Mouse (Mus musculus) limb, embryonic 12.5 days (tissue): ENCODE data around the gene Pnkd. TPM values are rescaled to one million over a fixed set of nuclear protein-coding genes. Genes with fewer than 3 reads are reported as not detected.
"Not testable (repeated sequence)": the region's sequence is repeated elsewhere in the genome, so short reads cannot be mapped to it uniquely, and the experiment has no call there.

ENCODE experiments used
- ATAC-seq: fragments of 200-750 bp; cut with Nextera tagmentation; 2 replicates; pipeline ENCODE4 v1.8.0; 2017; ENCODE audit warnings: low read depth, moderate TSS enrichment; ENCODE audit not compliant: insufficient number of reproducible peaks, insufficient read depth, low FRiP score, low TSS enrichment
- H3K27ac ChIP-seq: fragments of 300-500 bp; sonication (generic); 2 replicates; pipeline ENCODE4 v1.5.1; 2016; ENCODE audit warnings: mild to moderate bottlenecking, moderate library complexity
- H3K27me3 ChIP-seq: fragments of 300-500 bp; sonication (generic); 2 replicates; pipeline ENCODE4 v1.6.1; 2016; ENCODE audit warnings: mild to moderate bottlenecking, moderate library complexity
- H3K36me3 ChIP-seq: fragments of 300-500 bp; sonication (generic); 2 replicates; pipeline ENCODE4 v1.6.1; 2016; ENCODE audit warnings: mild to moderate bottlenecking, moderate library complexity
- H3K4me1 ChIP-seq: fragments of 300-500 bp; sonication (generic); replicated peaks from 2 replicates; pipeline ENCODE4 v1.6.1; 2016
- H3K4me2 ChIP-seq: fragments of 300-500 bp; sonication (generic); 2 replicates; pipeline ENCODE4 v1.6.1; 2016; ENCODE audit warnings: mild to moderate bottlenecking, moderate library complexity
- H3K4me3 ChIP-seq: fragments of 300-500 bp; sonication (generic); replicated peaks from 2 replicates; pipeline ENCODE4 v1.5.1; 2016; ENCODE audit warnings: mild to moderate bottlenecking
- H3K9ac ChIP-seq: fragments of 300-500 bp; sonication (generic); replicated peaks from 2 replicates; pipeline ENCODE4 v1.6.1; 2016; ENCODE audit warnings: mild to moderate bottlenecking, moderate library complexity
- H3K9me3 ChIP-seq: fragments of 300-500 bp; sonication (generic); 2 replicates; pipeline ENCODE4 v1.6.1; 2016; ENCODE audit warnings: mild to moderate bottlenecking, moderate library complexity
- WGBS: fragments of 180-500 bp; shearing (Covaris S2); methylation state at CpG from one replicate; pipeline ENCODE4 v1.1.7; 2016; 5-methylcytosine and 5-hydroxymethylcytosine counted together
- polyA plus RNA-seq: library from polyadenylated mRNA; unstranded; fragments of >200 nt; fragmentation: Nextera tagmentation; extraction: Ambion mirVana; gene quantifications from 2 replicates; pipeline ENCODE4 v1.2.1, GENCODE M21; 2016

The Pnkd gene
- polyA plus RNA-seq, 1 experiment from 2014 or later: 106 TPM

DNA sequence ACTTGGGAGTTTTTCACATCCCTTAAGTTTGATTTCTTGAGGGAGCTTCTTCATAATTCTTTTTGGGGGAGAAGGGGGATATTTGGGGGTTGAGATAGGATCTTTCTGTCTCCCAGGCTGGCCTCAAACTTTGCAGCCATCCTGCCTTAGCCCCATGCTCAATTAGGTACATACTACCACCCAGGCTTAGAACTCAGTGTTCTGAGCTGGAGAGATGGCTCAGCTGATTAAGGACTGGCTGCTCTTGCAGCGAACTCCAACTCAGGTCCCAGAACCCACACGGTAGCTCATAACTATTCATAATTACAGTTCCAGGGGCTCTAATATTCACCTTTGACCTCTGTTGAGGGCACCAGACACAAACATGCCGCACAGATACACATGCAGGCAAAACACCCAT lies 49.9 kb downstream of the Pnkd start:
- Histone ChIP-seq H3K9ac (no peak overlapping the region), H3K27me3 (no peaks in the 10 kb centered on the region), H3K36me3 (peaks cover 9% of the 10 kb centered on the region; the same call in 1 of the 2 replicates), H3K4me3 (no peak overlapping the region), H3K4me2 (no peak overlapping the region), H3K27ac (no peak overlapping the region), H3K9me3 (no peaks in the 10 kb centered on the region), H3K4me1 (peaks cover 33% of the 10 kb centered on the region)
- WGBS: 66% methylated on average over 3 of the region's 3 CpGs
- no peak for ATAC-seq

DNA sequence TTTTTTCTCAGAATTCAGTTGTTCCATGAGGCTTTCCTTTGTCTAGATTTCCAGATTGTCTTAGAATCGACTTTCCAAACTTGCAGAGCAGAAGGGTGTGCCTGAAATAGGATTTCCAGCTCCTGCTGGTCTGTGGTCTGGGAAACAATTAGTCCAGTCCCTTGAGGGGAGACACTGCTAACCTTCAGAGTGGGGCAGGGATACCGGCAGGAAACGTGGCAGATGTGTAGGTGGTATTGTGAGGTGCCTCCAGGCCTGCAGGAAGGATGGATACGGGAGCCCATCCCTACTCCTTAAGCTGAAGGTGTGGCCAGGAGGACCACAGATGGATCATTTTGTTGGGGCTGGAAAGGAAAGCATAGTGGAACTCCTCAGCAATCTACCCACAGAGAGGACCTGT lies 50.3 kb downstream of the Pnkd start:
- Histone ChIP-seq H3K27me3 (no peaks in the 10 kb centered on the region), H3K36me3 (peaks cover 9% of the 10 kb centered on the region; the same call in 1 of the 2 replicates), H3K4me3 (no peak overlapping the region), H3K4me1 (peaks cover 33% of the 10 kb centered on the region), H3K9me3 (no peaks in the 10 kb centered on the region), H3K4me2 (no peak overlapping the region), H3K9ac (no peak overlapping the region), H3K27ac (no peak overlapping the region)
- 57% methylated on average over 4 of the region's 4 CpGs for WGBS
- ATAC-seq: no peak

DNA sequence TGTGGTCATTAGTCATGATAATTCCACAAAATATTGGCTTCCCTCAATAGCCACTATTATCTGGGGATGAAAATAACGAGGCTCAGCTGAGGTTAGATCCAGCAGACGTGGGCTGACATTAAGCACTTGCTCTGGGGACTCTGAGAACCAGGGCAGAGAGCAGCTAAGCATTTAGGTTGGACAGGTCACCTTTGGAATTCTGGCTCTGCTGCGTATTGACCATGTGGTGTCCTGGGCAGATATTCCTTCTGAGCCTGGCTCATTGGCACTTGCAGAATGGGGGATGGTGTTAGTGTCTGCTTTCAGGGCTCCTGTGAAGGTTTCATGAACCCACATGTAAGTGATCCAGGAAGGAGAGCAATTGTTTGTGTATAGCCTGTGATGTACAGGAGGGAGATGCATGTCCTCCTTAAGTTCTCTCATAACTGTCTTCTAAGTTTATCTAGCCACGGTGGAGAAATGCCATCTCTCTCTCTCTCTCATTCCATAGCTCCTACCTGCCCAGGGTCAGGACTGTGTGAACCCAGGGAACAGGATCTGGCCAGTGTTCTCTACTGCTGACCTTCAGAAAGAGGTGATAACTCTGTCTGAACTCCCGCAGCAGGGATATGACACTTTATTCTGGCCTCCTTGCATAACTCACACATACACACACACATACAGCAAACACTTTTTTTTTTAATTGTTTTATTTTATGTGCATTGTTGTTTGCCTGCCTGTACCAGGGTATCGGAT lies 50.9 kb downstream of the Pnkd start:
- Histone ChIP-seq H3K4me2 (no peak overlapping the region), H3K9ac (no peak overlapping the region), H3K27ac (no peak overlapping the region), H3K4me1 (peaks cover 33% of the 10 kb centered on the region), H3K36me3 (peaks cover 9% of the 10 kb centered on the region; the same call in 1 of the 2 replicates), H3K9me3 (no peaks in the 10 kb centered on the region), H3K4me3 (no peak overlapping the region), H3K27me3 (no peaks in the 10 kb centered on the region)
- 75% methylated on average over 6 of the region's 6 CpGs for WGBS
- ATAC-seq: no peak

DNA sequence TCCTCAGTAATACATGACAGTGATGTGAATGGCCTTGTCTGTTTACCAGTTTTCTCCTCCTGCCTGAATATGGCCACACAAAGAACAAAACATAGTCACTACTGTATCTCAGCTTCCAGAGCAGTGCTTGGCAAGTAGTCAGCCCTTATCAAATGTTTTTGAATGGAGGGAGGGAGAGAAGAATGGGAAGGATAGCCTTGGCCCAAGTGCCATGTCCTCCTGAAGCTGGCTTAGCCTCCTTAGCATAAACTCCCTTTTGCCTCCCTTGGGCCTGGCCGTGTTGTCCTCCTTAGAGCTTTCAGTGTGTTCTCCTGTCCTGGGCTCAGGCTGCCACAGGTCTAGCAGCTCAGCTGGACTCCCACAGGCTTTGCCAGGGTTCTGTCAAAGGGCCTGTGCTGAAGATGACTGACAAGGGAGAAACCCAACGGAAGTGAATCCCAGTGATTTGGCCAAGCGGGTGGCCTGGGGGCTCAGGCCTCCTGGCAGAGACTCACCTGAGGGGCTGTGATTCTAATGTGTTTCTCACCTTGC lies 52.6 kb downstream of the Pnkd start:
- H3K36me3 ChIP-seq: peaks cover 9% of the 10 kb centered on the region; the same call in 1 of the 2 replicates
- peaks cover 27% of the 10 kb centered on the region for H3K4me1 ChIP-seq
- H3K27ac ChIP-seq: no peak overlapping the region
- WGBS: 71% methylated on average over 3 of the region's 3 CpGs
- no peak overlapping the region for H3K9ac ChIP-seq
- H3K4me2 ChIP-seq: no peak overlapping the region
- no peaks in the 10 kb centered on the region for H3K9me3 ChIP-seq
- H3K4me3 ChIP-seq: no peak overlapping the region
- no peak for ATAC-seq
- H3K27me3 ChIP-seq: no peaks in the 10 kb centered on the region

DNA sequence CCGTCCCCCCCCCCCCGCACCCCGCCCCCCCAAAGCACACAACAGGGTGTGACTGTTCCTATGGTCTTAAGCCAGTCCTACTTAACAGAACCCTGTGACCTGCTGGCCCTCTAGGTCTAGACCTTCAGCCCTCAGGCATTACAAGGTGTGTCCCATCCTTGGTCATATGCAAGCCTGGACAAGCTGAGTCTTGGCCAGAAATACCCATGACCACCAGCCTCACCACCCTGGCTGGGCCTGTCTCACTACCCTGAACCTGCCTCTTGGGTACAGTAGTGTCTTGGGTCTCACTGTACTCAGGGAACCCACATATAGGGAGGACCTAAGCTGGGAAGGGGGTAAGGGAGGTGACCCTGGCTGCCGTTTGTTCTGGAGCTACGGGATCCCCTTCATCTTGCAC lies 53.3 kb downstream of the Pnkd start:
- Histone ChIP-seq H3K4me2 (no peak overlapping the region), H3K4me1 (peaks cover 28% of the 10 kb centered on the region), H3K9me3 (no peaks in the 10 kb centered on the region), H3K27ac (no peak overlapping the region), H3K4me3 (no peak overlapping the region), H3K9ac (no peak overlapping the region), H3K36me3 (peaks cover 9% of the 10 kb centered on the region; the same call in 1 of the 2 replicates), H3K27me3 (no peaks in the 10 kb centered on the region)
- ATAC-seq: no peak
- WGBS: 87% methylated on average over 5 of the region's 5 CpGs

DNA sequence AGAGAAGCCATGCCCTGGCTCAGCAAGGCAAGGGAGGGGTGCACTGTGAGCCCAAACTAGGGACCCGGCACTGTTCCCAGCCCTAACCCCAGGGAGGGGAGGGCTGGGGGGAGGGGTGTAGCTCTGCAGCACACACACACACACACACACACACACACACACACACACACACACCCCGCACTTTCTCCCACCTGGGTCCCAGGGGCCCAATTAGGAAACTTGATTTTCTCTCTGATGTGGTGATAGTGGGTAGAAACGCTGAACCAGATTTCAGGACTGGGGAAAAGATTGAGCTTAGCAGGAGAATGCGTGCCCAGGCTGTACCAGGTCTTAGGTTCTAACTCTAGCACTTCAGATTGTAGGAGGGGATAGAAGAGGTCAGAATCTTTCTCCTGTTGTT lies 53.9 kb downstream of the Pnkd start:
- H3K9ac ChIP-seq: 0 out of 2 replicates have a peak overlapping the region, but pooled peaks have one; percentile 12
- peaks cover 23% of the 10 kb centered on the region for H3K4me1 ChIP-seq
- H3K36me3 ChIP-seq: peaks cover 9% of the 10 kb centered on the region; the same call in 1 of the 2 replicates
- WGBS: 67% methylated on average over 3 of the region's 4 CpGs
- no peak overlapping the region for H3K27ac ChIP-seq
- ATAC-seq: no peak
- H3K9me3 ChIP-seq: no peaks in the 10 kb centered on the region
- no peak overlapping the region for H3K4me3 ChIP-seq
- no peaks in the 10 kb centered on the region for H3K27me3 ChIP-seq
- H3K4me2 ChIP-seq: no peak overlapping the region

DNA sequence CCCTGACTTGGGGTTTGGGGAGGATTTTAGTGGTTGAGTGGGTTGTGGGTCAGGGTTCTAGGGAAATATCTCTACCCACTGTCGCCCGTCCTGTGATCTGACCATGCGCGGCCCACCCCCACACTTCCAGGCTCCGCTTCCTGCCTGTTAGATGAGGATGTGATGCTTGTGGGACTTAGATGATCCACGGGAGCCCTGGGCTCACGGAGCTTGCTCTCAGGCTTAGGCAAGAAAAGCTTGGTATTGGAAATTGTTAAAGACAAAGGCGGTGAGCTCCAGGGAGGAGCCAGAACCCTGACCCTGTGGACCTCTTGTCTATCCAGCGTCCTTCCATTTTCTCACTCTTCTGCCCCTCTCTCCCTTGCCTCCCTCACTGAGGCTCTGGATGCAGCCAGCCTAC lies 55.2 kb downstream of the Pnkd start:
- no peak overlapping the region for H3K4me2 ChIP-seq
- no peak for ATAC-seq
- H3K9ac ChIP-seq: no peak overlapping the region
- H3K4me1 ChIP-seq: peaks cover 19% of the 10 kb centered on the region
- no peak overlapping the region for H3K27ac ChIP-seq
- H3K27me3 ChIP-seq: no peaks in the 10 kb centered on the region
- WGBS: 94% methylated on average over 9 of the region's 9 CpGs
- no peak overlapping the region for H3K4me3 ChIP-seq
- peaks cover 9% of the 10 kb centered on the region; the same call in 1 of the 2 replicates for H3K36me3 ChIP-seq
- H3K9me3 ChIP-seq: no peaks in the 10 kb centered on the region

DNA sequence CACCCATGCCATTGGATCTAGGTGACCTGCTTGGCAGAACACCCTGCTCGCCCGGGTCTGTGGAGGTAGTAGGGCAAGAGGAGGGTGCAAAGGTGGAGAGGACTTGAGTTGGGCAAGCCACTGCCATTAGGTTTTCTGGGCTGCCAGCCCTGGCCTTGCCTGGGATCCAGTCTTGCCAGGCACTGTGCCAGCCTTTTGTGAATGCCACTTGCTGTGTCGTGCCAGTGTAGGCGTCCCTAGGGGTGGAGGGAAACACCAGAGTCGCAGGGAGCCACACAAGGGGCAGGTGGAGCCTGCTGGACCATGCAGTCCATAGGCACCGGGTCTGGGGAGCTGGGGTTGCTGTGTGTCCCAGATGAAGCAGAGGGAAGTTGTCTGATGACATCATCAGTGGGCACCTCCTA lies 55.6 kb downstream of the Pnkd start:
- Histone ChIP-seq H3K4me3 (no peak overlapping the region), H3K9ac (no peak overlapping the region), H3K4me1 (peaks cover 15% of the 10 kb centered on the region), H3K36me3 (peaks cover 9% of the 10 kb centered on the region; the same call in 1 of the 2 replicates), H3K27ac (no peak overlapping the region), H3K27me3 (no peaks in the 10 kb centered on the region), H3K9me3 (no peaks in the 10 kb centered on the region), H3K4me2 (no peak overlapping the region)
- 98% methylated on average over 6 of the region's 6 CpGs for WGBS
- ATAC-seq: no peak

DNA sequence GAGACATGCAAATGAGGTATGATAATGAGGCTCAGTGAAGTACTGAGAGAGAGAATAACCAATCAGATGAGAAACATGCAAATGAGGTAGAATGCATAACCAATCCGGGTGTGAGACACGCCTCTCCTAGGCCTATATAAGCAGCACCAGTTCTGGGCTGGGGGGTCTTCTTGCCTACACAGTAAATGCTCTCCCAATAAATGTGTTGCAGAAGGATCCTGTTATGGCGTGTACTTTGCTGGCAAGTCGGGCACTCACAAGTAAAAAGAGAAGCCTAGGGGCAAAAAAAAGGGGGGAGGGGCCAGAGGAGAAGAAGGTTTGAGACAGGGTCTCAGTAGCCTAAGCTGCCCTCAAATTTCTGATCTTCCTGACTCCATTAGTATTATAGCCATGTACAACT lies 56.3 kb downstream of the Pnkd start:
- ATAC-seq, H3K27me3 ChIP-seq, H3K4me3 ChIP-seq, H3K4me2 ChIP-seq, H3K36me3 ChIP-seq, H3K9me3 ChIP-seq, H3K27ac ChIP-seq, H3K9ac ChIP-seq: not testable (repeated sequence)
- peaks cover 11% of the 10 kb centered on the region for H3K4me1 ChIP-seq
- 84% methylated on average over 4 of the region's 4 CpGs for WGBS

DNA sequence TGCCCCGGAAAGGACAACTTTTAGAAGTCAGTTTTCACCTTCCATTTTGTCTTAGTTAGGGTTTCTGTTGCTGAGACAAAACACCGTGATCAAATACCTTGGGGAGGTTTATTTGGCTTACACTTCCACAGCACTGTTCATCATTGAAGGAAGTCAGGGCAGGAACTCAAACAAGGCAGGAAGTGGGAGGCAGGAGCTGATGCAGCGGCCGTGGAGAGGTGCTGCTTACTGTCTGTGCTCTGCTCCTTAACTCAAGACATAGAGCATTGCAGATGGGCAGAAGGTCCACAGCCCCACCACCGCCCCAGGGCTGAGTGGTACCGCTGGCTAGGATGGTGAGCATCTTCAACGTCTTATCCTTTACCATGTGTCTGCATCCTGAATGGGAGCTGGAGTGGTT lies 57.2 kb downstream of the Pnkd start:
- Histone ChIP-seq H3K36me3 (no peaks in the 10 kb centered on the region), H3K4me2 (no peak overlapping the region), H3K27me3 (no peaks in the 10 kb centered on the region), H3K27ac (no peak overlapping the region), H3K9me3 (no peaks in the 10 kb centered on the region), H3K4me3 (no peak overlapping the region), H3K9ac (no peak overlapping the region), H3K4me1 (peaks cover 11% of the 10 kb centered on the region)
- ATAC-seq: no peak
- 91% methylated on average over 7 of the region's 7 CpGs for WGBS

DNA sequence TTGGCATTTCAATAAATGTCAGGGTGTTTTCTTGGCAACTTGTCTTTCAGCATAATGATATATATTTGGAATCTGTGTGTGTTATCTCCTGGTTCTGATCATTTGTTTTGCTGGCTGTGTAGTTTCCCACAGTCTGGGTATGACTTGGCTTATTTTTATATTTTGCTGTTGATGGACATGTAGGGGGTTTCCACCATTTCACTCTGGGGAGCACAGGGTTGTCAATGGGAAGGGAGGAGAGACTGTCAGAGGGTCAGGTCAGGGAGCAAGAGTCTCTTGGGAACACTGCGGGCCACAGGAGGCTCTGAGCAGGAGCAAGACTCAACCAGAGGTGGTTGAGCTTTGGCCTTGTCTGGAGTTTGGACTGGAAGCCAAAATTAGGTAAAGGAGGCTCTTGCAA lies 57.6 kb downstream of the Pnkd start:
- Histone ChIP-seq H3K9me3 (no peaks in the 10 kb centered on the region), H3K27me3 (no peaks in the 10 kb centered on the region), H3K9ac (no peak overlapping the region), H3K4me1 (peaks cover 11% of the 10 kb centered on the region), H3K36me3 (peaks cover 4% of the 10 kb centered on the region; the same call in 1 of the 2 replicates), H3K27ac (no peak overlapping the region), H3K4me3 (no peak overlapping the region), H3K4me2 (no peak overlapping the region)
- 94% methylated on average over 1 of the region's 1 CpGs for WGBS
- ATAC-seq: no peak
